Comparison of ENCODE assay signal across 22 mouse cellular contexts in genomic region chr9:100419103-100419502, GRCm38 (mm10).
DNase-seq lines count a peak whose midpoint lies in the region; ATAC-seq lines count a peak whose summit lies in the region.
"Had no signal": no experiment of that assay in that cellular context is flagged by ENCODE, and none has a peak within 500 bp of the region (broad histone marks: within the 10 kb centered on the region; RNA-seq: fewer than 3 reads in every experiment).

No protein-coding gene starts in this region.

- no peak overlapping the region for H3K4me3 ChIP-seq in lung, embryonic 15.5 days
- H3K4me3 ChIP-seq: embryonic facial prominence, embryonic 12.5 days; embryonic facial prominence, embryonic 15.5 days; heart, embryonic 12.5 days; heart, embryonic 15.5 days had no signal

- WGBS in lung, embryonic 15.5 days, result 52% methylated on average over 8 of the region's 8 CpGs

- no peaks in the 10 kb centered on the region for H3K36me3 ChIP-seq in lung, embryonic 15.5 days
- H3K36me3 ChIP-seq: embryonic facial prominence, embryonic 12.5 days; embryonic facial prominence, embryonic 15.5 days; heart, embryonic 12.5 days; heart, embryonic 15.5 days had no signal

- H3K27ac ChIP-seq in lung, embryonic 15.5 days, result peak overlapping the region; percentile 5; the same call in 1 of the 2 replicates
- H3K27ac ChIP-seq: embryonic facial prominence, embryonic 12.5 days; embryonic facial prominence, embryonic 15.5 days; heart, embryonic 15.5 days; hindbrain, embryonic 14.5 days had no signal

- ATAC-seq in lung, embryonic 15.5 days (ENCODE audit: borderline replicate concordance, extremely low read depth, low FRiP score, low TSS enrichment), result no peak
- 0 out of 2 replicates have a peak, but pooled peaks have one; percentile 22 for ATAC-seq in common myeloid progenitor, adult 5-6 weeks (replicated peaks; ENCODE audit: low read depth, poor library complexity, severe bottlenecking)
- peak; percentile 71 for ATAC-seq in granulocyte monocyte progenitor cell, adult 5-6 weeks (replicated peaks; ENCODE audit: poor library complexity, severe bottlenecking)
- ATAC-seq in megakaryocyte progenitor cell, adult 5-6 weeks (replicated peaks; ENCODE audit: poor library complexity), result peak; percentile 72
- ATAC-seq in frontal cortex, adult (ENCODE audit: low TSS enrichment), result no peak
- ATAC-seq: CD4-positive, CD25-positive, alpha-beta regulatory T cell, adult 4 months; forebrain, embryonic 14.5 days; forebrain, postnatal 0 days had no signal

- DNase-seq in lung, postnatal 14 days, result no peak
- DNase-seq: adrenal gland, adult 2 months; cerebellum, adult 11 months; cerebellum, adult 2 months; cerebellum, adult 9-11 months; cerebellum, postnatal 25 days; forebrain, postnatal 0 days; gastrocnemius, postnatal 25 days; heart, postnatal 10 days; heart, postnatal 36 days had no signal

- H3K9ac ChIP-seq in lung, embryonic 15.5 days, result no peak overlapping the region
- H3K9ac ChIP-seq: embryonic facial prominence, embryonic 12.5 days; embryonic facial prominence, embryonic 15.5 days; forebrain, postnatal 0 days; heart, embryonic 12.5 days; heart, embryonic 15.5 days; hindbrain, embryonic 14.5 days had no signal

- H3K27me3 ChIP-seq in lung, embryonic 15.5 days, result no peaks in the 10 kb centered on the region
- H3K27me3 ChIP-seq: embryonic facial prominence, embryonic 12.5 days; embryonic facial prominence, embryonic 15.5 days; heart, embryonic 12.5 days; heart, embryonic 15.5 days had no signal

- no peaks in the 10 kb centered on the region for H3K9me3 ChIP-seq in lung, embryonic 15.5 days
- H3K9me3 ChIP-seq: embryonic facial prominence, embryonic 12.5 days; embryonic facial prominence, embryonic 15.5 days; heart, embryonic 12.5 days; heart, embryonic 15.5 days had no signal

- H3K4me1 ChIP-seq in lung, embryonic 15.5 days, result peaks cover 25% of the 10 kb centered on the region
- H3K4me1 ChIP-seq: embryonic facial prominence, embryonic 15.5 days had no signal

- no peak overlapping the region for H3K4me2 ChIP-seq in lung, embryonic 15.5 days
- H3K4me2 ChIP-seq: embryonic facial prominence, embryonic 12.5 days; embryonic facial prominence, embryonic 15.5 days; heart, embryonic 12.5 days; heart, embryonic 15.5 days; hindbrain, embryonic 14.5 days had no signal

Comparison
In these comparisons a context has a peak if more than half of its experiments do, and no peak if none do; other contexts are left out.
1. ATAC-seq: peak in common myeloid progenitor, adult 5-6 weeks (single experiment), granulocyte monocyte progenitor cell, adult 5-6 weeks (single experiment) and megakaryocyte progenitor cell, adult 5-6 weeks (single experiment); none in lung, embryonic 15.5 days (single experiment) and frontal cortex, adult (single experiment).